Mouse (Mus musculus): ENCODE measurements around the gene Acod1.

Acod1 gene

DNA sequence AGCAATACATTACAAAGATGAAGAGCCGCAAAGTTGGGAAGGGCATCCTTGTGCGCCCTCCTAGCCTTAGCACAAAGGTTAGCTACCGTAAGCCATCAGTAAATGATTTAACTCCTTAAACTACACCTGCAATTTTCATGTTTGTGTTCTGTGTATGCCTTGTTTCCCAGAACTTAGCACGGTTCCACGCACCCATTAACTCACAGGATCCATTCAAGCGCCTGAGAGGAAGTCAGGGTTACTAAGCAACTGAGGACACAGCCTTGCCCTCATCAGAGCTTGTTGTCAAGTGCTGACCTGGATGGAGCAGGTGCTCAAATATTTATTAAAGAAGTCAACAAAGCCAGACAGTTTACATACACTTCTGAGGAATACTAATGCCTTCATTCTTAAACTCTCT lies 55.5 kb downstream of the Acod1 start:
- DNase-seq (ENCODE audit: low spot score) = no peak

DNA sequence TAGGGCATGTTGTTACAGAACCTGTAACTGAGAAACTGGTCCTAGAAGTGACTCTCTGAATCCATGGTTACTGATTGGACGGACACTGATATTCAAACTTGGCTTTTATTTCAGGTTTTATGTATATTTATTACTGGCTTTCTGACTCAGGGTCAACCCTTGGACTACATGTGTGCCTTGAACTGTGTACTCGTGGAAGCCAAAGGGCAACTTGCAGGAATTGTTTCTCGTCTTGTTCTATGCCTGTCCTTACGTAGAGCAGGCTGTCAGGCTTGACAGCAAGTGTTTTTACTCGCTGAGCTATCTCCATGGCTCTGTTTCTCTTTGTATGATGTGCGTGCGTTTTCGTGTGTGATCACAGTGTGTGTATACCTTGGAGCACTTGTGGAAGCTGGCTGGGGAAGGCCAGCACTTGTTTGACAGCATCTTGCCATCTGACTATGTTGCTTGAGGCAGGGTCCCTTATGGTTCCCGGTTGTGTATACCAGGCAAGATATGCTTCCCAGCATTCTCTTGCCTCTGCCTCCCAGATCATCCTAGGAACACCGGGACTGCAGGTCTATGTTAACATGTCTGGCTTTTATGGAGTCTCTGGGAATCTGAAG lies 56.1 kb downstream of the Acod1 start:
- DNase-seq (ENCODE audit: low spot score) = no peak
